Mouse (Mus musculus): ENCODE measurements around the gene Gm17087. TPM values are rescaled to one million over a fixed set of nuclear protein-coding genes. Genes with fewer than 3 reads are reported as not detected.

Gene Gm17087
- total RNA-seq (2023), result not detected

GRCm38 (mm10) chr17:8566850-8567249, at the start of gene Gm17087:
Gene Gm17087 (minus strand): TSS chr17:8566950.

GRCm38 (mm10) chr17:8525225-8525721, 41.5 kb downstream of the Gm17087 start, which contains the start of gene Pde10a:
Gene Pde10a (plus strand): TSS chr17:8525372.

Other genes with a start within 250 kb of the Gm17087 start
- gene Prr18, start 229.5 kb downstream of the Gm17087 start, total RNA-seq (2023), result under 1 TPM; 0.81 to 0.88 TPM
- gene T2, start 211.0 kb downstream of the Gm17087 start, total RNA-seq (2023), result not detected
- gene T, start 132.5 kb downstream of the Gm17087 start, total RNA-seq (2023), result not detected
- gene Pde10a, start 41.6 kb downstream of the Gm17087 start, total RNA-seq (2023), result under 1 TPM; 0.26 to 0.39 TPM